Mouse (Mus musculus) olfactory bulb, adult 2 months (tissue): ENCODE measurements around the gene Zfp536. TPM values are rescaled to one million over a fixed set of nuclear protein-coding genes. Genes with fewer than 3 reads are reported as not detected.

Source experiments
- H3K27ac ChIP-seq: fragments of 200-500 bp; 2 replicates; pipeline ENCODE4 v1.5.1; 2012; ENCODE audit warnings: low read depth, low read length; ENCODE audit not compliant: insufficient read depth
- H3K4me1 ChIP-seq: fragments of 200-500 bp; 2 replicates; pipeline ENCODE4 v1.6.1; 2012; ENCODE audit warnings: low read length; ENCODE audit not compliant: control insufficient read depth, insufficient read depth
- H3K4me3 ChIP-seq: fragments of 200-500 bp; 2 replicates; pipeline ENCODE4 v1.5.1; 2012; ENCODE audit warnings: mild to moderate bottlenecking, low read depth, low read length, moderate library complexity; ENCODE audit not compliant: insufficient read depth
- CTCF ChIP-seq: fragments of 200-500 bp; IDR thresholded peaks from 2 replicates; pipeline ENCODE4 v1.5.1; 2012; ENCODE audit warnings: low read depth, mild to moderate bottlenecking, low read length, moderate library complexity; ENCODE audit not compliant: insufficient read depth
- POLR2A ChIP-seq: fragments of 200-500 bp; IDR thresholded peaks from 2 replicates; pipeline ENCODE4 v1.6.1; 2012; ENCODE audit warnings: mild to moderate bottlenecking, low read depth, low read length, moderate library complexity; ENCODE audit not compliant: insufficient read depth
- WGBS: fragments of 180-500 bp; shearing (Covaris S2); methylation state at CpG from one replicate; pipeline ENCODE4 v1.1.7; 2018; 5-methylcytosine and 5-hydroxymethylcytosine counted together
- polyA plus RNA-seq: library from polyadenylated mRNA; stranded (reverse); fragments of >200 nt; gene quantifications from 2 replicates; pipeline ENCODE4 v1.2.4, GENCODE M21; 2012; ENCODE audit warnings: low replicate concordance; ENCODE audit not compliant: missing spikeins, insufficient read depth, insufficient read length

Zfp536 gene
- polyA plus RNA-seq, 1 experiment = not detected

DNA sequence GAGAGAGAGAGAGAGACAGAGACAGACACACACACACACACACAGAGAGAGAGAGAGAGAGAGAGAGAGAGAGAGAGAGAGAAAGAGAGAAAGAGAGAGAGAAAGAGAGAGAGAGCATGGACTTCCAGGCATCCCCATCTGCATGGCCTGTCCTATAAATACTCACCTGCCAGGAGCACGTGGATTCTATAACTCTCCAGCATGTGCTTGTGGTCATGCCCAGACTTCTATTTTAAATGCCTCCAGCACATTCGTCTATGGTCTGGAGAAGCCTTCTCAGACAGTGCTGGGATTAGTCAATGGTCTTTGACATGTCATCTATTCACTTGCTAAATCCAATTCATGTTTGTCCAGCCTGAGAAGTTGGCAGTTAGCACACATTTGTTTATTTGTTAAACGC is 92.1 kb downstream of the Zfp536 start:
- no peaks in the 10 kb centered on the region for H3K4me1 ChIP-seq
- no peak overlapping the region for H3K4me3 ChIP-seq
- 57% methylated on average over 3 of the region's 3 CpGs for WGBS
- TF ChIP-seq POLR2A (no peak), CTCF (no peak)
- no peak overlapping the region for H3K27ac ChIP-seq

DNA sequence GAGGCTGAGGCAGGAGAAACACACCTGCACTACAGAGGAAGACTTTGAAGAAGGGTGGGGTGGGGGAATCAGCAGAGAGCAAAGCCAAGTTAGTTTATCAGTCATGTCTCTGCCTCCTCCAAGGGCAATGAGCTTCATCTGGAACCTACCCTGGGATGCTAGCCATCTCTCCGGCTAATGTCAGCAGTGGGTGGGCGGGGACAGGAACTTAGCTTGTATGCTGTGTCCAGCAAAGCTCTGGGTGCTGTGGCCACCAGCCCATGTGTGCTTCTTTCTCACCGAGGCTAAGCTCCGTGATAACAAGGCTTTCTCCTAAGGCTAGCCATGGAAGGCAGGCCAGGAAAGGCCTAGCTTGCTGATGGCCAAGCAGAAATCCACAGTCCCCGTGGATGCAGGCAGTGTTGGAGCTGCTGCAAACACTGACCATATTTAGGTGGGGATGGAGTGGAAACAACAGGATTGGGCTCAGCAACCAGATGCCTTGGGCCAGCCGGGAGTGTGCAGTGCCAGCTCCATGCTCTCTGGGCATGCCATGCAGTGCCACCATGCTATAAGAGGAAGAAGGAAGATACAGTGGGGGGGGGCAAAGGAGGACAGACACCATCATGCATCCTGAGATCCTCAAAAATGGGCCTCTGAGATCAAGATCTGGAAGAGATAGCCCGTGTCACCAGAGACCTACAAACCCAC is 109.6 kb downstream of the Zfp536 start:
- no peak overlapping the region for H3K27ac ChIP-seq
- no peak for TF ChIP-seq POLR2A
- no peak for TF ChIP-seq CTCF
- H3K4me1 ChIP-seq = 0 out of 2 replicates have a peak, but pooled peaks cover 2% of the 10 kb centered on the region
- H3K4me3 ChIP-seq = no peak overlapping the region
- WGBS = 91% methylated on average over 7 of the region's 7 CpGs

DNA sequence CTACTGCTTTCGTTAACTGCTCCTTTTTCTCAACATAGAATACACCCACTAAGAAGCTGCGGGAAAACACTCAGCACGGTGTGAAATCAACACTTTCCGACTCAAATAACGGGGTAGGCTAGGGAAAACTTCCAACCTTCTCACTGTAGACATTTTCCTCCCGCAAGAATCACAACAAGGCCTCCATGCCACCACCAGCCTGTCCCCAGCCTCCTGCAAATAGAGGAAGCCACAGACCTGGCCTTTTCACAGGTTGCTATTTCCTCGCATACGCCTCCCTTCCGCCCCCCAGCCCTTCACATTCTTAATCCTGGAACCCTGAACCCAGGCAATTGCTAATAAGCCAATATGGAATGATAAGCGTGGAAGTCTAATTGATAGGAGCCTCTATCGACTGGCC is 124.8 kb downstream of the Zfp536 start:
- Histone ChIP-seq H3K4me3 (no peak overlapping the region), H3K27ac (no peak overlapping the region), H3K4me1 (peaks cover 8% of the 10 kb centered on the region; the same call in 1 of the 2 replicates)
- no peak for TF ChIP-seq POLR2A
- TF ChIP-seq CTCF = no peak
- WGBS = 53% methylated on average over 11 of the region's 11 CpGs

DNA sequence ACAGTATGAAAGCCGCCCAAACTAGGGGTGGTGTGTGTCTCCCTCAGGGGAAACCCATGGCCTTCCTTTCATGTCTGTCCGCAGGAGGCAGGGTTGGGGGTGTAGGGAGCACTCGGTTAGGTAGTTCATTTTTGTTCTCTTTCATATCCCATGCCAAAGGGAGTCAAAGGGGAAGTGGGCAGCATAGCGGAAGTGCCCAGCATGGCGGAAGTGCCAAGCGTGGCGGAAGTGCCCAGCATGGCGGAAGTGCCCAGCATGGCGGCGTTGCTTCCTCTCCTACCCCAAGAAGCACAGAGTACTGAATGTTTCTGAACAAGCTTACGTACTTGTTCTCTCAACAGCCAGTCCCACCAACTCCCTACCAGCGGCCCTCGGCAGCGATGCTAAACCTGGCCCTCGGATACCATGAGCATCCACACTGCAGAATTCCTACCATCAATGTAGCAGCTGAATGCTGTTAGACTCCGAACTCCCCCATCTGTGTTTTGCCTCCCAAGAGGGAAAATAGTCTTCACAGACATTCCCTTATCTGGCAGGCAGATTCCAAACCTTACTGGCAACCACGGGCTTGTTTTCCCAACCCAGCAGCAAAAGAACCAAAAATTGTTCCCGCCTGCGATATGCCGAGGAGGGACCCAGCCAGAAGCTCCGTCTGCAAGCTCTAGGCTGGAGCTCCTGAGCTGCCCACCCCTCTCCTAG is 125.4 kb downstream of the Zfp536 start:
- 77% methylated on average over 21 of the region's 21 CpGs for WGBS
- TF ChIP-seq CTCF = no peak
- TF ChIP-seq POLR2A = no peak
- H3K27ac ChIP-seq = no peak overlapping the region
- no peak overlapping the region for H3K4me3 ChIP-seq
- peaks cover 8% of the 10 kb centered on the region; the same call in 1 of the 2 replicates for H3K4me1 ChIP-seq

DNA sequence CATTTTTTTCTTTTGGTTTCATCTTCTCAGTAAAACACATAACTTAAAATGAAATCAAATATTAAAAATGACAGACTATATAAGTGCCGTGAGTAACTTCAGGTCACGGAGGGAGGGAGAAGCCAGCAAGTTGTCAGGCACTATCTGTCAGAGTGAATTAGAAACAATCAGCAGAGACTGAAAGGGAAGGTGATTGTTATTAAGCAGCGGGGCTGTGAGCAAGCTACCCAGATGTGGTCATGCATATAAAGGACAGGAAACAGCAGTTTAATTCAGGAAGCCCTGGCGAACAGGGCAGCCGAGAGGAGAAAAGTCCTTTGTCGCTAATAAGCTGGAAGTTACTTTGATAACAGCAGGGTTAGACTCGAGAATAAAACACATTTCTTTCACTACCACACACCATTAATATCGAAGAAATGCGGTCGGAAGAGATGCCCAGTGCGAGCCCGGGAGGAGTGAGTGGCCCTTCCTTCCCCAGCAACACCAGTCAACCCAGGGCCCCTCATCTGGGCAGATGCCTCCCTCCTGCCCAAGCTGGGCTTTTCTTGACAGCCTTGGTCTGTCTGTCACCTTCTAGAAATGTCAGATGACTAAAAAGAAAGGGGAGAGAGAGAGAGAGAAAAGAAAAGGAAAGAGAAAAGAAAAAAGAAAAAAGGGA is 133.6 kb downstream of the Zfp536 start:
- WGBS = 55% methylated on average over 12 of the region's 12 CpGs
- H3K4me1 ChIP-seq = no peaks in the 10 kb centered on the region
- H3K4me3 ChIP-seq = no peak overlapping the region
- H3K27ac ChIP-seq = no peak overlapping the region
- no peak for TF ChIP-seq CTCF
- no peak for TF ChIP-seq POLR2A

DNA sequence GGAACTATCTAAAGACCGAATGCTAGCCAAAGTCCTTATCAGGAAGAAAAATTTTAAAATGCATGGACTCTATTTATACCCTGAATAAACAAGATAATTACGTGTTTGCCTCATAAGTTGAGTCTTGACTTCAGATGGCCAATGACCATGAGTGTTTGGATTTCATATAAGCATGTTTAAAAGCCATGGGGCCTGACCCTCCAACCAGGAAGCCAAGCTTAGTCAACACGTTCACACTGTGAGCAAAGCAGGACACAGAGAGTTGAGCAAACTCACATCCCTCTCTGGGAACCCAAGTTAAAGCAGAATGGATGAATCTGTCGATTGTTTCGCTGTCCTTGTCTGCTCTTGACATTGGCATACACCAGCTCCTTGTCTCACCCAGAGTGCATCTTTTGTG is 138.6 kb downstream of the Zfp536 start:
- TF ChIP-seq CTCF (no peak), POLR2A (no peak)
- 82% methylated on average over 5 of the region's 5 CpGs for WGBS
- H3K4me1 ChIP-seq = no peaks in the 10 kb centered on the region
- no peak overlapping the region for H3K4me3 ChIP-seq
- H3K27ac ChIP-seq = no peak overlapping the region

DNA sequence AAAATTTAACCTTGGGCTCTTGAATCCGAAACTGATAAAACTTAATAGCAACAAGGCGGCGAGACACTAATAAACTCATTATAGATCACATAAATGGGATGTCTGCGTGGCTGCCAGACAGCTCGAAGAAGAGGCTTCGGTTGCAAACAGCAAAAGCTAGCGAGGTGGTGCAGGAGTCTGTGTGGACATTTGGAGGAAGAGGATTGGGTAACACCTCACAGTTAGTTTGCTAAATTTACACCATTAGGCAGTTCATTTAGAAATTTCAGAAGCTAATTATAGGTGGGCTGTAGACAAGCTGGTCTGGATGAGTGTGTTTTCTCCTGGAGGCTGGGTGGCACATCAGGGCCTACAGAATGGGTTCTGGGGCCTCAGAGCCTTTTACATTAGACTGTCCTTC is 143.0 kb downstream of the Zfp536 start:
- Histone ChIP-seq H3K27ac (no peak overlapping the region), H3K4me3 (no peak overlapping the region), H3K4me1 (peaks cover 4% of the 10 kb centered on the region; the same call in 1 of the 2 replicates)
- WGBS = 93% methylated on average over 7 of the region's 7 CpGs
- no peak for TF ChIP-seq CTCF
- no peak for TF ChIP-seq POLR2A

DNA sequence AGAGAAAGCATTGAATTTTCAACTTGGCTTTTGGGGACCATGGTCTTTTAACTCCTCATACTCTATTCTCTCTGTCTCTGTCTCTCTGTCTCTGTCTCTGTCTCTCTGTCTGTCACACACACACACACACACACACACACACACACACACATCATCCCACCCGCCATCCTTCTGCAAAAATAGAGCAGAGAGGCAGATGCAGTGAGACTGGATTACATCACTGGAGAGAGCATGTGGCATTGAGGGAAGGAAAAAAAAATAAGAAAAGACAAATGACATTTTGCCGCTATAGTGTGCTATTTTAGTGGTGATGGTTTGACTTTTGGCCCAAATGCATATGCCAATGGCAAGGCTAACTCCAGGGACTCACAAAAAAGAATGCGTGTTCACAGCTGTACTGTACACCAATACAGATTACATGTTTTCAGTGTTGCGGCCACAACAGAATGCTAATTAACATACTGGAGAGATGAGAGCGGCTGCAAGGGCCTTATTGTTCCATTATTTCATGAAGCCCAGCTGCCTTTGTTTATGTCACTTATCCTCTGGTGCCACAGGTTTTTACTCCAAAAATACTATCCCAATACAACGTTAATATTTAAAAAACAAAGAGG is 145.4 kb downstream of the Zfp536 start:
- no peak overlapping the region for H3K27ac ChIP-seq
- no peak for TF ChIP-seq POLR2A
- no peak for TF ChIP-seq CTCF

DNA sequence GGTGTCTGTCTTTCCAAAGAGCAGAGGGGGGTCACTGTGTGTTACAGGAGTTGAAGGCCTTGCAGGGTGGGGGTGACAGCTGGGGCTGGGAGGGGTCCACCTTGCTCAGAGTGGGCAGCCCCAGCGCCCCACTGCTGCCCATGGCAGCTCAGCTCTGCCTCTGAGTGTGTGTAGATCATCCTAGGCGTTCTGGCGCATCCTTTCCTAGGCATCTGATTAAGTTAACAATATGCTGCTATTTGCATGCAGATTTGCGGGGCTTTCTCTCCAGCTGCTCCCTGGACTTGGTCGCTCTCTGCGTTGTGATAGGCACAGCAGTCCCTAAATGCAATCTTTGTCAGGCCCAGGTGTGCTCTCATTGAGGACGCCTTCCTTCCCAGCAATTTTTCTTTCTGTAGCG is 147.7 kb downstream of the Zfp536 start:
- Histone ChIP-seq H3K4me1 (peaks cover 14% of the 10 kb centered on the region; the same call in 1 of the 2 replicates), H3K4me3 (no peak overlapping the region), H3K27ac (no peak overlapping the region)
- 49% methylated on average over 8 of the region's 8 CpGs for WGBS
- TF ChIP-seq POLR2A (no peak), CTCF (no peak)

More for the DNA sequence above, 145.4 kb downstream of the Zfp536 start:
- H3K4me1 ChIP-seq = peaks cover 14% of the 10 kb centered on the region; the same call in 1 of the 2 replicates
- no peak overlapping the region for H3K4me3 ChIP-seq
- whole genome bisulfite sequencing = 57% methylated on average over 6 of the region's 6 CpGs
